Mouse (Mus musculus): ENCODE data around the gene Fam135a. TPM values are rescaled to one million over a fixed set of nuclear protein-coding genes. Genes with fewer than 3 reads are reported as not detected.
"Not testable (repeated sequence)": the region's sequence is repeated elsewhere in the genome, so short reads cannot be mapped to it uniquely, and the experiment has no call there.

The Fam135a gene
- polyA plus RNA-seq, 1 experiment from 2014 or later, result 53.7 TPM

DNA sequence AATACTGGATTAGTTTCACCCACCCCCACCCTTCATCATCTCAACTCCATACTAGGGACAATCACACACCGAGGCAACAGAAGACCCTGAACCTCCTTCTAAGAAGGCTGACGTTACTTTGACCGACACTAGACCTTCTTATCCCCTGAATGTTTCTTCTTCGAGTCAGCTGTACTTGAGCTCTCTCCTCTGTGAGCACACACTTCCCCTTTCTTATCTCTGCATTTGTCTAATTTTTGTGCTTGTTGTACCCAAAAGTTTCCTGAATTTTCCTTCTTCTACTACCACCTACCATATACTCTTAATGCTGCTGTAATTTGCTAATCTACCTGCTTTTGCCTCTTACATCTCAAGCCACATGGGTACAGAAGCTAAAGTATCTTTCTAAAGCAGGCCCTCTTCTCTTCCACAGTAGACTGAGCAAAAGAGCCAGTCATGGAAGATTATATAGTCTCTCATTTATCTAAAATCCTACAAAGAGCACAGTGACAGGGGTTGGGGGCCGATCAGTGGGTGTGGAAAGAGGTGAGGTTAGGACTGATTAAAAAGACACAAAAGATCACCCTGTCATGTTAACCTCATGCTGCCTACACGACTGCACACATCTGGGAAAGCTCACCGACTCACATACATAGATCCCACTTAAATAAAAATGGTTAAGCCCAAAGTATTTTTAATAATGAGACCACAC, 101.9 kb downstream of the Fam135a start:
- H3K27ac ChIP-seq, result no peak overlapping the region
- WGBS, result 91% methylated on average over 7 of the region's 7 CpGs
- H3K36me3 ChIP-seq, result peaks cover 20% of the 10 kb centered on the region
- H3K9me3 ChIP-seq, result no peaks in the 10 kb centered on the region
- ATAC-seq (ENCODE audit: insufficient number of reproducible peaks, insufficient read depth, low FRiP score, low TSS enrichment), result no peak
- no peaks in the 10 kb centered on the region for H3K27me3 ChIP-seq
- H3K9ac ChIP-seq, result no peak overlapping the region
- no peak overlapping the region for H3K4me3 ChIP-seq
- H3K4me2 ChIP-seq (replicated peaks), result no peak overlapping the region
- no peaks in the 10 kb centered on the region for H3K4me1 ChIP-seq

DNA sequence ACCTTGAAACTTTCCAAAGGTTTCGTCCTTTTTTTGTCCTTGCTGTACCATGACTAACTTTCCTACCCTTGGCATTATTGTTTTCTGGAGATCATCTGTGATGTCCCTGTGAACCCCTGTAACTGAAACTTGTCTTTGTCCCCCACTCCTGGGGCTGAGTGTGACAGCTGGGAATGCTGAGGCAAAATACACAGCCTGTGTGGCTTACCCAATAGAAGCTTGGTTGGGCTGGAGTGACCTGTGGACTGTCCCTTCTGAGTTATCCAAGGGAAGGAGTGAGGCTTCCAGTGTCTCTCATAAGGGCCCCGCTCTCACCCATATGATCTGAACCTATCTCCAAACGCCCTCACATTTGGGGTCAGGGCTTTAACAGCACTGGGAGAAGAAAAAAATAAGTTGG, 102.6 kb downstream of the Fam135a start:
- no peak for ATAC-seq (ENCODE audit: insufficient number of reproducible peaks, insufficient read depth, low FRiP score, low TSS enrichment)
- Histone ChIP-seq H3K9ac (no peak overlapping the region), H3K9me3 (no peaks in the 10 kb centered on the region), H3K36me3 (peaks cover 16% of the 10 kb centered on the region), H3K27me3 (no peaks in the 10 kb centered on the region), H3K4me1 (no peaks in the 10 kb centered on the region), H3K4me2 (replicated peaks) (no peak overlapping the region), H3K27ac (no peak overlapping the region), H3K4me3 (no peak overlapping the region)
- WGBS, result 81% methylated on average over 3 of the region's 3 CpGs

DNA sequence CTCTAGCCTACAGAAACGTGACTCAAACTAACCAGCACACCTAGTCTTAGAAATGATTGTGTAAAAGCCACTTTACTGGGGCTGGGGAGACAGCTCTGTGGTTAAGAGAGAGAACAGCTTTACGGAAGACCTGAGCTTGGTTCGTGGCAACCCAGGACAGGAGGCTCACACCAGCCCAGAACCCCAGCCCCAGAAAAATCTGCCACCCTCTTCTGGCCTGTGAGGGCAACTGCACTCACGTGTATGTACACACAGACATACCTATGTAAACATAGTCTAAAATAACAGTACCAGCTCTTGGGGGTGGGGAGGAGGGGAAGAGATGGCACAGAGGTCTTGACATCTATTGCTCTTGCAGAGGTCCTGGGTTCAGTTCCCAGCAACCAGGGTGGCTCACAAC, 104.7 kb downstream of the Fam135a start:
- Histone ChIP-seq H3K4me3 (no peak overlapping the region), H3K4me1 (no peaks in the 10 kb centered on the region), H3K27ac (no peak overlapping the region), H3K9me3 (no peaks in the 10 kb centered on the region), H3K4me2 (replicated peaks) (no peak overlapping the region), H3K36me3 (peaks cover 9% of the 10 kb centered on the region; the same call in 1 of the 2 replicates), H3K27me3 (no peaks in the 10 kb centered on the region), H3K9ac (no peak overlapping the region)
- 84% methylated on average over 4 of the region's 4 CpGs for WGBS
- no peak for ATAC-seq (ENCODE audit: insufficient number of reproducible peaks, insufficient read depth, low FRiP score, low TSS enrichment)

DNA sequence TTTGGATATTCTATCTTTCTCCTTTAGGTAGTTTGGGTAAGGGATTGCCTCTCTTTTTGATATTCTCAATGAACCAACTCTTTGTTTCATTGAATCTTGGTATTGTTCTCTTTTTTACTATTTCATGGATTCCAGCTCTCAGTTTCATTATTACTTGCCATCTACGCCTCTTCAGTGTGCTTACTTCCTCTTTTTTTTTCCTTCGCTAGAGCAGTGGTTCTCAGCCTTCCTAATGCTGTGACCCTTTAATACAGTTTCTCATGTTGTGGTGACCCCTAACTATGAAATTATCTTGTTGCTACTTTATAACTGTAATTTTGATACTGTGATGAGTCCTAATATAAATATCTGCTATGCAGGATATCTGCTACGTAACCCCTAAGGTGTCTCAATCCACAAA, 117.0 kb downstream of the Fam135a start:
- Histone ChIP-seq H3K27ac (no peak overlapping the region), H3K4me3 (no peak overlapping the region), H3K4me1 (no peaks in the 10 kb centered on the region), H3K27me3 (no peaks in the 10 kb centered on the region), H3K4me2 (replicated peaks) (no peak overlapping the region), H3K36me3 (no peaks in the 10 kb centered on the region), H3K9ac (no peak overlapping the region), H3K9me3 (no peaks in the 10 kb centered on the region)
- no peak for ATAC-seq (ENCODE audit: insufficient number of reproducible peaks, insufficient read depth, low FRiP score, low TSS enrichment)
- WGBS, result 85% methylated on average over 3 of the region's 3 CpGs

DNA sequence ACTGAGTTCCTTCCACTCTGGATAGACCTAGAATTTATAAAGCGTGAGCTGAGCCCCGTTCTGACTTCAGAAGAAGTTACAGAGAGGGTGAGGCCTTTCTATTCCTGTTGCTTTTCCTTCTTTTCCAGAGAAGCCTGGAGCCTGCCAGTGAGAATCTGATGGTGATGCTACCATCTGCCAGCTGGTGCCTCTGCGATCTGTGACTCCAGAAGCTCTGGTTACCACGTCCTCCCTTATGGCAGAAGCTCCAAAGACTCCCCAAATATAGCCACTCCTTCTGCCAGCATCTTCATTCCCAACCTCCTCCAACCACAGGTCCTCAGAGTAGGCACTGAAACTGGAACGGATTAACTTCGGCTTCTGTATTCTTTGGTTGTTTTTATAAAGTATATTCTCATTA, 121.9 kb downstream of the Fam135a start:
- WGBS, result 85% methylated on average over 6 of the region's 6 CpGs
- no peak overlapping the region for H3K27ac ChIP-seq
- no peak overlapping the region for H3K9ac ChIP-seq
- no peak for ATAC-seq (ENCODE audit: insufficient number of reproducible peaks, insufficient read depth, low FRiP score, low TSS enrichment)
- no peak overlapping the region for H3K4me2 ChIP-seq (replicated peaks)
- H3K9me3 ChIP-seq, result no peaks in the 10 kb centered on the region
- no peak overlapping the region for H3K4me3 ChIP-seq
- no peaks in the 10 kb centered on the region for H3K36me3 ChIP-seq
- no peaks in the 10 kb centered on the region for H3K4me1 ChIP-seq
- H3K27me3 ChIP-seq, result no peaks in the 10 kb centered on the region

DNA sequence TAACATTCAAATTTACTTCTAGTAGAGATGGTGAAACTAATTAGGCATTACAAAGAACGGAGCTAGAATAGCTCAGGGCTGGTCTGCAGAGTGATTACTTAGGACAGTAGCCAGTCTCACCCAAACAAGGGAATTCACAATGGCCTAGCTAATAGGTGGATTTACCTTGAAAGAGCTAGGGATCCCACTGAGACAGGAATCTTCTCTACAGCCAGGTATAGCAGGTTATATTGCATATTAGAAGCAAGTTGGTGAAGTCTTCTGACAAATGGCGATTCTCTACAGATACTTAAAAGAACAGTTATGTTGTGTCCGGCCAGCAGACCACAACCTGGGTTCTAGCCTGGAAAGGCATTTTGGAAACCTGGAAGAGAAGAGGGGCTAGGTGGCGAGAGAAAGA, 129.0 kb downstream of the Fam135a start:
- H3K4me1 ChIP-seq; ATAC-seq (ENCODE audit: insufficient number of reproducible peaks, insufficient read depth, low FRiP score, low TSS enrichment); H3K9me3 ChIP-seq; H3K27ac ChIP-seq; H3K4me2 ChIP-seq (replicated peaks); H3K27me3 ChIP-seq; H3K9ac ChIP-seq; H3K36me3 ChIP-seq; H3K4me3 ChIP-seq: not testable (repeated sequence)
- WGBS, result 89% methylated on average over 4 of the region's 4 CpGs

DNA sequence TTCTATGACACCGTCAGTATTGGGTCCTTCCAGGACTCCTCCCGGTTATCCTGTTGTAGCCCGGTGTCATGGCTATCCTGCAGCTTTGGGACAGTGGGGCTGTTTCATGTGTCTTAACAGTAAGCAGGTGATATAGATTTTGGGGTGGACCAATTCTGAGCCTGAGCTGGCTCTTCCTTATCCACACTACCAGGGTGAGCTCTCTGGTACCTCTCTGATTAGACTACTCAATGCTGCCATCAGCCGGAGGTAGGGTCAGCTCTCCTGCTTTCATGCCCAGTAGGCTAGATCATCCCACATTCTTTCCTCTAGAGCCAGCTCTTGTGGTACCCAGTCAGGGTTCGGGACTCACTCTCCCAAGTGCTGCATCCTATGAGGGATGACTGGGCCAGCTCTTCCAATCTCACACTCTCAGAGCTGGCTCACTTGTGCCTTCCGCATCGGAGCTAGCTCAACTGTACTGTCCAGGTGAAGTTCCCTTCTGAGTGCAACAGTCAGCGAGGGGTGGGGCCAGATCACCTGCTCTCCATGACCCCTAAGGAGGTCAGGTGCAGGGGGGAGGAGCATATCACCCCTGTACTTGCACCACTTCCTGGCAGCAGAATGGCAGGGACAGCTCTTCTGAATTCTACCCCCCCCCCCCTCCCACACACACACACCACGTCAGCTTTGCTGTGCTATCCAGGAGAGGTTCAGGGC, 132.0 kb downstream of the Fam135a start:
- Histone ChIP-seq H3K27me3 (no peaks in the 10 kb centered on the region), H3K9me3 (no peaks in the 10 kb centered on the region), H3K4me1 (no peaks in the 10 kb centered on the region), H3K4me2 (replicated peaks) (no peak overlapping the region), H3K9ac (no peak overlapping the region), H3K36me3 (no peaks in the 10 kb centered on the region), H3K4me3 (no peak overlapping the region), H3K27ac (no peak overlapping the region)
- no peak for ATAC-seq (ENCODE audit: insufficient number of reproducible peaks, insufficient read depth, low FRiP score, low TSS enrichment)
- WGBS, result 81% methylated on average over 9 of the region's 9 CpGs

DNA sequence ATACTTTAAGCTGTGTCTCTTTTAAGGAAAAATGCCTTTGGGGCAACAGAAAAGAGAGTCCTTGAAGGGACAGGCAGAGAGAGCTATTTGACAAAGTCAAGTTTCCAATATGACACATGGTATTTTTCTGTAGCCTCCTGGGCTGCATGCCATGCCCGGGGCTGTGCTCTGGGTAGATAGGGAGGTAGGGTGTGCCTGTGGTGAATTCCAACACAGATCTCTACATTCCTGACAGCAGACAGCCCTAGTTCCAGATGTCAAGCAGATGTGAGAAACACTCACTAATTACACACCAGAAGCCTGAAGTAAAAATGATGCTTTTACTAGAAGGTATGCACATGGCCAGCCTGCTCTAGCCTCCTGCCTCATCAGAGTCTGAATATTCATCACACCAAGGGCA, 133.9 kb downstream of the Fam135a start:
- Histone ChIP-seq H3K4me2 (replicated peaks) (no peak overlapping the region), H3K27me3 (no peaks in the 10 kb centered on the region), H3K27ac (no peak overlapping the region), H3K4me1 (no peaks in the 10 kb centered on the region), H3K9me3 (no peaks in the 10 kb centered on the region), H3K4me3 (no peak overlapping the region), H3K36me3 (no peaks in the 10 kb centered on the region), H3K9ac (no peak overlapping the region)
- WGBS, result 30% methylated on average over 1 of the region's 1 CpGs
- ATAC-seq (ENCODE audit: insufficient number of reproducible peaks, insufficient read depth, low FRiP score, low TSS enrichment), result no peak

Other genes with a start within 250 kb of the Fam135a start
- gene Smap1, start 178.0 kb downstream of the Fam135a start, polyA plus RNA-seq (2016; fragmentation: Nextera tagmentation; extraction: Ambion mirVana), result 47.9 and 52.0 TPM in 2 replicates
- gene Sdhaf4, start 94.7 kb downstream of the Fam135a start, polyA plus RNA-seq (2016; fragmentation: Nextera tagmentation; extraction: Ambion mirVana), result 105 TPM in 2 replicates
- 132 and 134 TPM in 2 replicates for gene Col9a1, start 77.3 kb upstream of the Fam135a start, polyA plus RNA-seq (2016; fragmentation: Nextera tagmentation; extraction: Ambion mirVana)

Data from embryonic facial prominence, embryonic 12.5 days (tissue).